Mouse (Mus musculus) liver, embryonic 12.5 days (tissue): Measurements from ENCODE around the gene Thap7. TPM values are rescaled to one million over a fixed set of nuclear protein-coding genes. Genes with fewer than 3 reads are reported as not detected.

Source experiments
- ATAC-seq: fragments of 200-750 bp; cut with Nextera tagmentation; 2 replicates; pipeline ENCODE4 v1.8.0; 2017; ENCODE audit warnings: moderate number of reproducible peaks, mild to moderate bottlenecking, moderate library complexity
- H3K27ac ChIP-seq: fragments of 300-500 bp; sonication (generic); 2 replicates; pipeline ENCODE4 v1.5.1; 2016; ENCODE audit warnings: mild to moderate bottlenecking
- H3K27me3 ChIP-seq: fragments of 300-500 bp; sonication (generic); replicated peaks from 2 replicates; pipeline ENCODE4 v1.6.1; 2016; ENCODE audit warnings: mild to moderate bottlenecking, moderate library complexity
- H3K36me3 ChIP-seq: fragments of 300-500 bp; sonication (generic); 2 replicates; pipeline ENCODE4 v1.6.1; 2016; ENCODE audit warnings: mild to moderate bottlenecking, moderate library complexity
- H3K4me1 ChIP-seq: fragments of 300-500 bp; sonication (generic); 2 replicates; pipeline ENCODE4 v1.6.1; 2016
- H3K4me2 ChIP-seq: fragments of 300-500 bp; sonication (generic); 2 replicates; pipeline ENCODE4 v1.6.1; 2016; ENCODE audit warnings: mild to moderate bottlenecking, moderate library complexity
- H3K4me3 ChIP-seq: fragments of 300-500 bp; sonication (generic); 2 replicates; pipeline ENCODE4 v1.5.1; 2016; ENCODE audit warnings: mild to moderate bottlenecking, moderate library complexity
- H3K9ac ChIP-seq: fragments of 300-500 bp; sonication (generic); 2 replicates; pipeline ENCODE4 v1.6.1; 2016; ENCODE audit warnings: mild to moderate bottlenecking, moderate library complexity
- H3K9me3 ChIP-seq: fragments of 300-500 bp; sonication (generic); replicated peaks from 2 replicates; pipeline ENCODE4 v1.6.1; 2016; ENCODE audit warnings: mild to moderate bottlenecking, moderate library complexity
- WGBS: fragments of 180-500 bp; shearing (Covaris S2); methylation state at CpG from one replicate; pipeline ENCODE4 v1.1.7; 2016; ENCODE audit not compliant: insufficient replicate concordance; 5-methylcytosine and 5-hydroxymethylcytosine counted together
- polyA plus RNA-seq: library from polyadenylated mRNA; unstranded; fragments of >200 nt; fragmentation: Nextera tagmentation; extraction: Ambion mirVana; gene quantifications from 2 replicates; pipeline ENCODE4 v1.2.1, GENCODE M21; 2016

Thap7 gene
- polyA plus RNA-seq, 1 experiment from 2014 or later = 36.6 TPM

DNA sequence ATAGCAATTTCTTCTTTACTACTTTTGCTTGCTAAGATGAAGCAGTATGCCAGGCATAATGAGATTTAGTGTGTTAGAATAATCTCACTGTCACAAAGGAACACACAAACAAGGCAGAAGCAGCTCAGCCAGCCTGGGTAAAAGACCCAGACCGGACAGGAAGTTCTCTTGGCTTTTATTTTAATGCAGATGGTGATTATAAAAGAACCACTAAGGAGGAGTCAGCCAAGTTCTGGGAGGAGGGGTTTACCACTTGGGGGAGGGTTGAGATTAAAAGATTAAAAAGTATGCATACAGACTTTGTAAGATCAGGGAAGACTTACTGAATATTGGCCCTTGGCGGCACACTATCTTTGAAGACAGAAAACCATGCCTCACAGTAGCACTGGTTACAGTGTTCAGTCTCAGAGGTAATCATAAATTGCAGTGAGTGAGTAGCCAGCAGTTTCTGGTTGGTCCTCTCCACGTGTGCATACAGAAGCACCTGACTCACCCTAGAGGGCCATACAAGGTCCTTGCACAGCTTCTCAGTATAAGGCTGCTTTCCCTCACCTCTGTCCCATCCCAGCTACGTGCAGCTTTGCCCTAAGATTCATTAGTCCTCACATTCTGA, 52.5 kb downstream of the Thap7 start:
- 59% methylated on average over 4 of the region's 4 CpGs for WGBS

More for the DNA sequence above, 52.5 kb downstream of the Thap7 start:
- H3K9ac ChIP-seq = no peak overlapping the region
- peak; percentile 45 for ATAC-seq
- H3K4me1 ChIP-seq = peaks cover 51% of the 10 kb centered on the region
- no peaks in the 10 kb centered on the region for H3K27me3 ChIP-seq
- H3K4me3 ChIP-seq = no peak overlapping the region
- no peak overlapping the region for H3K4me2 ChIP-seq
- no peaks in the 10 kb centered on the region for H3K9me3 ChIP-seq
- peaks cover 68% of the 10 kb centered on the region for H3K36me3 ChIP-seq
- no peak overlapping the region; the same call in 1 of the 2 replicates for H3K27ac ChIP-seq

Other genes with a start within 250 kb of the Thap7 start
- gene Serpind1, start 199.8 kb downstream of the Thap7 start, polyA plus RNA-seq = 107 and 111 TPM in 2 replicates
- 10.6 and 10.8 TPM in 2 replicates for gene Snap29, start 125.2 kb downstream of the Thap7 start, polyA plus RNA-seq
- gene Pi4ka, start 124.8 kb downstream of the Thap7 start, polyA plus RNA-seq = 25.6 TPM in 2 replicates
- 37.9 and 41.6 TPM in 2 replicates for gene Crkl, start 79.1 kb downstream of the Thap7 start, polyA plus RNA-seq
- gene Aifm3, start 41.5 kb downstream of the Thap7 start, polyA plus RNA-seq = 0.83 and 0.98 TPM in 2 replicates
- gene Lztr1, start 22.4 kb downstream of the Thap7 start, polyA plus RNA-seq = 31.4 and 34.8 TPM in 2 replicates
- 0.07 TPM in 1 of 2 replicates, not detected in the other for gene Lrrc74b, start 30.1 kb upstream of the Thap7 start, polyA plus RNA-seq
- 0.08 TPM in 2 replicates for gene P2rx6, start 30.7 kb upstream of the Thap7 start, polyA plus RNA-seq
- 1.7 TPM in 2 replicates for gene Slc7a4, start 52.1 kb upstream of the Thap7 start, polyA plus RNA-seq
- gene Smpd4, start 88.2 kb upstream of the Thap7 start, polyA plus RNA-seq = 31.3 and 31.8 TPM in 2 replicates
- gene Ccdc74a, start 115.3 kb upstream of the Thap7 start, polyA plus RNA-seq = 3.0 and 3.2 TPM in 2 replicates
- gene Med15, start 201.8 kb upstream of the Thap7 start, polyA plus RNA-seq = 24.2 and 25.2 TPM in 2 replicates
- 23.5 and 24.0 TPM in 2 replicates for gene Klhl22, start 228.5 kb upstream of the Thap7 start, polyA plus RNA-seq